Mouse (Mus musculus) forebrain, postnatal 0 days (tissue): ENCODE measurements around the gene Cep63. TPM values are rescaled to one million over a fixed set of nuclear protein-coding genes. Genes with fewer than 3 reads are reported as not detected.

ENCODE experiments used
- ATAC-seq: fragments of 200-750 bp; cut with Nextera tagmentation; 2 replicates; pipeline ENCODE4 v1.8.0; 2017; ENCODE audit warnings: mild to moderate bottlenecking, moderate library complexity
- DNase-seq: peaks from one replicate; pipeline ENCODE4 v3.0.0-alpha.2; 2015
- H3K27ac ChIP-seq: fragments of 300-500 bp; sonication (generic); 2 replicates; pipeline ENCODE4 v1.5.1; 2014; ENCODE audit warnings: low read depth, mild to moderate bottlenecking, antibody characterized with exemption, low read length, moderate library complexity, mixed read lengths
- H3K27me3 ChIP-seq: fragments of 300-500 bp; sonication (generic); 2 replicates; pipeline ENCODE4 v1.6.1; 2014; ENCODE audit warnings: mild to moderate bottlenecking, low read length, mixed read lengths; ENCODE audit not compliant: insufficient read depth
- H3K36me3 ChIP-seq: fragments of 300-500 bp; sonication (generic); 2 replicates; pipeline ENCODE4 v1.6.1; 2014; ENCODE audit warnings: mild to moderate bottlenecking, moderate library complexity; ENCODE audit not compliant: insufficient read depth
- H3K4me1 ChIP-seq: fragments of 300-500 bp; sonication (generic); 2 replicates; pipeline ENCODE4 v1.6.1; 2014; ENCODE audit warnings: antibody characterized with exemption; ENCODE audit not compliant: insufficient read depth
- H3K4me2 ChIP-seq: fragments of 300-500 bp; sonication (generic); 2 replicates; pipeline ENCODE4 v1.6.1; 2014; ENCODE audit warnings: low read depth, mild to moderate bottlenecking, moderate library complexity
- H3K4me3 ChIP-seq: fragments of 300-500 bp; sonication (generic); 2 replicates; pipeline ENCODE4 v1.5.1; 2014; ENCODE audit warnings: low read depth, low read length, mixed read lengths
- H3K9ac ChIP-seq: fragments of 300-500 bp; sonication (generic); 2 replicates; pipeline ENCODE4 v1.6.1; 2014; ENCODE audit warnings: mild to moderate bottlenecking
- H3K9me3 ChIP-seq: fragments of 300-500 bp; sonication (generic); 2 replicates; pipeline ENCODE4 v1.6.1; 2016; ENCODE audit warnings: low read length
- CTCF ChIP-seq: sonication (generic); IDR thresholded peaks from 2 replicates; pipeline ENCODE4 v1.5.1; 2016; ENCODE audit warnings: antibody characterized with exemption, control low read depth, low read depth
- WGBS: fragments of 180-500 bp; shearing (Covaris S2); extraction: QIAGEN DNeasy Blood & Tissue Kit; methylation state at CpG from one replicate; pipeline ENCODE4 v1.1.7; 2014; 5-methylcytosine and 5-hydroxymethylcytosine counted together
- polyA plus RNA-seq: library from polyadenylated mRNA; unstranded; fragments of >200 nt; fragmentation: Nextera tagmentation; extraction: Ambion mirVana; gene quantifications from 2 replicates; pipeline ENCODE4 v1.2.1, GENCODE M21; 2015
- total RNA-seq: library from RNA; depleted of rRNA; stranded (reverse); fragments of >200 nt; gene quantifications from 2 replicates; pipeline ENCODE4 v1.2.3, GENCODE M21; 2014

The Cep63 gene
- total and polyA plus RNA-seq, 2 experiments from 2014 or later = 19.5 to 39.3 TPM

DNA sequence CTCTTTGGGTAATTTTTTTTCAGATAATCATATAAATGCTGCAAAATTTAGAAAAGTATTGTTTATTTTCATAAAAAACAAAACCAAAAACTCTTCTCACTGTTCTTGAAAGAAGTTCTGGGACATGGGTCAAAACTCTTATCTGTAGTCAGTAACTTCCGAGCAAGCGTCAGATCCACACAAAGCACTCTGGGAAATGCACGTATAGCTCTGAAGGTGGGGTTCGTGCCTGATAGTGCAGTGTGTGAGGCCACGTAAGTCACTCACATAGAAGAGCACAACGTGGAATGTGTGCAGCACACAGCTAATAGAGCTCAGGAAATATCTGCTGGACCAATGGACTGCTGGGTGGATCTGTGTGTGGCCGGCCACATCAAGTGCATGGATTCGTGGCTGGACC, 13.2 kb upstream of the Cep63 start:
- no peak overlapping the region for H3K9ac ChIP-seq
- no peak for ATAC-seq
- H3K27me3 ChIP-seq = no peaks in the 10 kb centered on the region
- no peak overlapping the region for H3K27ac ChIP-seq
- H3K4me3 ChIP-seq = no peak overlapping the region
- no peaks in the 10 kb centered on the region for H3K9me3 ChIP-seq
- H3K4me1 ChIP-seq = peaks cover 12% of the 10 kb centered on the region
- peaks cover 3% of the 10 kb centered on the region; the same call in 1 of the 2 replicates for H3K36me3 ChIP-seq
- no peak overlapping the region for H3K4me2 ChIP-seq
- WGBS = 86% methylated on average over 8 of the region's 8 CpGs
- TF ChIP-seq CTCF = no peak
- DNase-seq = no peak

DNA sequence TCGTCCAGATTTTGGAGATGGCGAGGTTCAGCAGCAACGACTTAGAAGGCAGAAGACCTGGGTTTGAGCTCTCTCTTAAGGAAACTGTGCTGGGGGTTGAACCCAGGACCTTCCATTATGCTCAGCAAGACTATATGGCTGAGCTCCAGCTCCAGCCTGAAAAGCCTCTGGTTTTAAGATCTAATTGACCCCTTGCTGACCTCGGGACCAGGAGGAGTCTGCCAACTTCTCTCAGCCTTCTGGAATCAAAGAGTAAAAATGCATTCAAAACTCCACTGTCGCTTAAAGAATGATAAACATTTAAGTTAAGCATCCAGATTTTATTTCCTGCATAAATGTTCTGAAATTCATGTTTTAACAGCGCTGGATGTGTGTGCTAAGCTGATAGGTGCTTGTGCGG, 12.6 kb upstream of the Cep63 start:
- Histone ChIP-seq H3K4me3 (no peak overlapping the region), H3K9me3 (no peaks in the 10 kb centered on the region), H3K27me3 (no peaks in the 10 kb centered on the region), H3K36me3 (peaks cover 8% of the 10 kb centered on the region; the same call in 1 of the 2 replicates), H3K27ac (no peak overlapping the region), H3K9ac (no peak overlapping the region), H3K4me1 (peaks cover 7% of the 10 kb centered on the region), H3K4me2 (no peak overlapping the region)
- DNase-seq = no peak
- TF ChIP-seq CTCF = no peak
- ATAC-seq = no peak
- WGBS = 62% methylated on average over 7 of the region's 7 CpGs

DNA sequence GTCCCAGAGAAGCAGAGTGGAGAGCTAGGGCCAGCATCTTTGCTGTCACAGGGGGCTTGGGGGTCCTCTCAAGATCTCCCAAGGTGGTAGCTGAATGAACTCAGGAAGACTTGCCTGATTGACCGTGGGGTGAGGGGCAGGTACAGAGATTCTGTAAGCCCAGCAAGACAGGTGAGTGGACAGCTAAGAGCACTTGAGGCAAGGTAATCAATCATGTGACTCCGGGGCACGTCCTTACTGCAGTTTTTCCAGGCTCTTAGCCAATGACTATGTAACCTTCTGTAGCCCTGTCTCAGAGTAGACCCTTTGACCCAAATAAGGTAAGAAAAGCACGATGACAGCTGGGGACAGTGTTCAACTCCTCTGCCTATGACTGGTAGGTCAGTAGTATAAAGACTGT, 10.8 kb upstream of the Cep63 start:
- H3K4me3 ChIP-seq = no peak overlapping the region
- no peaks in the 10 kb centered on the region for H3K27me3 ChIP-seq
- TF ChIP-seq CTCF = no peak
- no peak for ATAC-seq
- WGBS = 71% methylated on average over 4 of the region's 4 CpGs
- no peak overlapping the region for H3K9ac ChIP-seq
- H3K4me1 ChIP-seq = no peaks in the 10 kb centered on the region
- H3K27ac ChIP-seq = no peak overlapping the region
- H3K36me3 ChIP-seq = peaks cover 10% of the 10 kb centered on the region; the same call in 1 of the 2 replicates
- no peak overlapping the region for H3K4me2 ChIP-seq
- H3K9me3 ChIP-seq = no peaks in the 10 kb centered on the region
- no peak for DNase-seq

GRCm38 (mm10) chr9:102636553-102636952, 10.2 kb upstream of the Cep63 start:
- Histone ChIP-seq H3K4me3 (no peak overlapping the region), H3K4me1 (no peaks in the 10 kb centered on the region), H3K27me3 (no peaks in the 10 kb centered on the region), H3K4me2 (no peak overlapping the region), H3K36me3 (peaks cover 10% of the 10 kb centered on the region; the same call in 1 of the 2 replicates), H3K27ac (no peak overlapping the region), H3K9me3 (no peaks in the 10 kb centered on the region), H3K9ac (no peak overlapping the region)
- DNase-seq (peak; percentile 86), ATAC-seq (peak; percentile 68; the same call in 1 of the 2 replicates)
- peak; percentile 86 for TF ChIP-seq CTCF
- WGBS = 5% methylated on average over 4 of the region's 4 CpGs

DNA sequence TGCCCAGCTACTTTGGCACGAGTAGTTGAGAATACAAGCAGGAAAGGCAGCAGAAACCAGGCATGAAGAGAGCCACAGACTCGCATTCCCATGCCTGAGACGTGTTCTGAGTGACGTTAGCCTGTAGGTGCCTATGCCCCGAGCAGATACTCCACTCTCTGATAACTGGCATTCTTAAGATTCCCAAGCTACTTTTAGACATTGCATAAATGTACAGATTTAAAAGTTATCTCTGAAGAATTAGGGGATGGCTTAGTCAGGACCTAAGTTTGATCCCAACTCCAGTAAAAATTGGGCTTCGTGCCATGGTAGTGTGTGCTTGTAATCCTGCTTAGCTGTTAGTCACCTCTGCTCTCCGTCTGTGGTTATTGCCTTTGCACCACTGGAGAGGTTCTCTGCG, 8.1 kb upstream of the Cep63 start:
- Histone ChIP-seq H3K4me2 (no peak overlapping the region), H3K27ac (no peak overlapping the region), H3K4me1 (no peaks in the 10 kb centered on the region), H3K9me3 (no peaks in the 10 kb centered on the region), H3K36me3 (peaks cover 10% of the 10 kb centered on the region; the same call in 1 of the 2 replicates), H3K4me3 (no peak overlapping the region), H3K9ac (no peak overlapping the region), H3K27me3 (no peaks in the 10 kb centered on the region)
- WGBS = 87% methylated on average over 8 of the region's 8 CpGs
- TF ChIP-seq CTCF = no peak
- DNase-seq (no peak), ATAC-seq (no peak)

GRCm38 (mm10) chr9:102632923-102633537, 6.7 kb upstream of the Cep63 start:
- ATAC-seq = peak; percentile 82
- Histone ChIP-seq H3K27ac (no peak overlapping the region), H3K36me3 (peaks cover 10% of the 10 kb centered on the region; the same call in 1 of the 2 replicates), H3K4me3 (no peak overlapping the region), H3K4me1 (no peaks in the 10 kb centered on the region), H3K27me3 (no peaks in the 10 kb centered on the region), H3K4me2 (no peak overlapping the region), H3K9me3 (no peaks in the 10 kb centered on the region), H3K9ac (no peak overlapping the region)
- DNase-seq = peak; percentile 86
- 44% methylated on average over 1 of the region's 1 CpGs for WGBS
- peak; percentile 86 for TF ChIP-seq CTCF

GRCm38 (mm10) chr9:102632173-102632572, 5.8 kb upstream of the Cep63 start:
- no peak overlapping the region for H3K27ac ChIP-seq
- no peak for ATAC-seq
- H3K27me3 ChIP-seq = no peaks in the 10 kb centered on the region
- H3K4me1 ChIP-seq = peaks cover under 1% of the 10 kb centered on the region
- H3K4me2 ChIP-seq = no peak overlapping the region
- DNase-seq = no peak
- TF ChIP-seq CTCF = no peak
- H3K9me3 ChIP-seq = no peaks in the 10 kb centered on the region
- H3K9ac ChIP-seq = no peak overlapping the region
- WGBS = 91% methylated on average over 4 of the region's 4 CpGs
- no peak overlapping the region for H3K4me3 ChIP-seq
- H3K36me3 ChIP-seq = peaks cover 10% of the 10 kb centered on the region; the same call in 1 of the 2 replicates
